Mouse (Mus musculus) midbrain, embryonic 12.5 days (tissue): Measurements from ENCODE around the gene Tnfrsf17. TPM values are rescaled to one million over a fixed set of nuclear protein-coding genes. Genes with fewer than 3 reads are reported as not detected.
"Not testable (repeated sequence)": the region's sequence is repeated elsewhere in the genome, so short reads cannot be mapped to it uniquely, and the experiment has no call there.

Experiments used
- ATAC-seq: fragments of 200-750 bp; cut with Nextera tagmentation; 2 replicates; pipeline ENCODE4 v1.8.0; 2017; ENCODE audit warnings: low read depth, moderate TSS enrichment, moderate library complexity; ENCODE audit not compliant: low FRiP score
- H3K27ac ChIP-seq: fragments of 300-500 bp; sonication (generic); replicated peaks from 2 replicates; pipeline ENCODE4 v1.5.1; 2016; ENCODE audit warnings: mild to moderate bottlenecking
- H3K27me3 ChIP-seq: fragments of 300-500 bp; sonication (generic); 2 replicates; pipeline ENCODE4 v1.6.1; 2016; ENCODE audit warnings: mild to moderate bottlenecking
- H3K36me3 ChIP-seq: fragments of 300-500 bp; sonication (generic); 2 replicates; pipeline ENCODE4 v1.6.1; 2016
- H3K4me1 ChIP-seq: fragments of 300-500 bp; sonication (generic); 2 replicates; pipeline ENCODE4 v1.6.1; 2016
- H3K4me2 ChIP-seq: fragments of 300-500 bp; sonication (generic); replicated peaks from 2 replicates; pipeline ENCODE4 v1.6.1; 2016; ENCODE audit warnings: mild to moderate bottlenecking, moderate library complexity
- H3K4me3 ChIP-seq: fragments of 300-500 bp; sonication (generic); 2 replicates; pipeline ENCODE4 v1.5.1; 2016; ENCODE audit warnings: mild to moderate bottlenecking
- H3K9ac ChIP-seq: fragments of 300-500 bp; sonication (generic); replicated peaks from 2 replicates; pipeline ENCODE4 v1.6.1; 2016; ENCODE audit warnings: mild to moderate bottlenecking, moderate library complexity
- H3K9me3 ChIP-seq: fragments of 300-500 bp; sonication (generic); 2 replicates; pipeline ENCODE4 v1.6.1; 2016; ENCODE audit warnings: mild to moderate bottlenecking
- WGBS: fragments of 180-500 bp; shearing (Covaris S2); methylation state at CpG from one replicate; pipeline ENCODE4 v1.1.7; 2016; 5-methylcytosine and 5-hydroxymethylcytosine counted together
- polyA plus RNA-seq: library from polyadenylated mRNA; unstranded; fragments of >200 nt; fragmentation: Nextera tagmentation; extraction: Ambion mirVana; gene quantifications from 2 replicates; pipeline ENCODE4 v1.2.1, GENCODE M21; 2016

The Tnfrsf17 gene
- polyA plus RNA-seq, 1 experiment from 2014 or later, result not detected

GRCm38 (mm10) chr16:11359173-11359572 is 45.6 kb downstream of the Tnfrsf17 start:
- no peak overlapping the region for H3K27ac ChIP-seq
- no peaks in the 10 kb centered on the region for H3K9me3 ChIP-seq
- ATAC-seq, result no peak
- H3K27me3 ChIP-seq, result no peaks in the 10 kb centered on the region
- no peak overlapping the region for H3K4me2 ChIP-seq
- WGBS, result 75% methylated on average over 5 of the region's 5 CpGs
- H3K4me1 ChIP-seq, result 0 out of 2 replicates have a peak, but pooled peaks cover 5% of the 10 kb centered on the region
- no peak overlapping the region for H3K9ac ChIP-seq
- no peak overlapping the region for H3K4me3 ChIP-seq
- H3K36me3 ChIP-seq, result 0 out of 2 replicates have a peak, but pooled peaks cover 6% of the 10 kb centered on the region

GRCm38 (mm10) chr16:11359919-11360318 is 46.3 kb downstream of the Tnfrsf17 start:
- Histone ChIP-seq H3K36me3 (0 out of 2 replicates have a peak, but pooled peaks cover 3% of the 10 kb centered on the region), H3K27ac (no peak overlapping the region), H3K4me1 (0 out of 2 replicates have a peak, but pooled peaks cover 5% of the 10 kb centered on the region), H3K4me2 (no peak overlapping the region), H3K9ac (no peak overlapping the region), H3K27me3 (no peaks in the 10 kb centered on the region), H3K4me3 (no peak overlapping the region), H3K9me3 (no peaks in the 10 kb centered on the region)
- ATAC-seq, result no peak
- WGBS, result 17% methylated on average over 10 of the region's 10 CpGs

- not testable (repeated sequence) for H3K27me3 ChIP-seq, H3K27ac ChIP-seq, H3K9ac ChIP-seq, ATAC-seq, H3K9me3 ChIP-seq, H3K36me3 ChIP-seq, H3K4me3 ChIP-seq, H3K4me2 ChIP-seq, H3K4me1 ChIP-seq
- WGBS, result 84% methylated on average over 2 of the region's 2 CpGs
These were observed 47.0 kb downstream of the Tnfrsf17 start for GRCm38 (mm10) chr16:11360576-11360975.

GRCm38 (mm10) chr16:11365626-11366025 is 52.0 kb downstream of the Tnfrsf17 start:
- H3K4me1 ChIP-seq, result peaks cover 16% of the 10 kb centered on the region
- H3K9ac ChIP-seq, result no peak overlapping the region
- no peak overlapping the region for H3K4me3 ChIP-seq
- no peak overlapping the region for H3K27ac ChIP-seq
- 78% methylated on average over 5 of the region's 5 CpGs for whole genome bisulfite sequencing
- no peaks in the 10 kb centered on the region for H3K36me3 ChIP-seq
- no peaks in the 10 kb centered on the region for H3K27me3 ChIP-seq
- ATAC-seq, result no peak
- no peak overlapping the region for H3K4me2 ChIP-seq
- H3K9me3 ChIP-seq, result no peaks in the 10 kb centered on the region

GRCm38 (mm10) chr16:11366851-11367250 is 53.2 kb downstream of the Tnfrsf17 start:
- 64% methylated on average over 1 of the region's 1 CpGs for WGBS
- Histone ChIP-seq H3K4me3 (no peak overlapping the region), H3K9me3 (no peaks in the 10 kb centered on the region), H3K27ac (no peak overlapping the region), H3K9ac (no peak overlapping the region), H3K36me3 (no peaks in the 10 kb centered on the region; the same call in 1 of the 2 replicates), H3K4me2 (no peak overlapping the region), H3K27me3 (no peaks in the 10 kb centered on the region), H3K4me1 (peaks cover 16% of the 10 kb centered on the region)
- ATAC-seq, result no peak

GRCm38 (mm10) chr16:11368412-11368811 is 54.8 kb downstream of the Tnfrsf17 start:
- H3K4me2 ChIP-seq, result no peak overlapping the region
- H3K27me3 ChIP-seq, result no peaks in the 10 kb centered on the region
- no peak overlapping the region for H3K9ac ChIP-seq
- H3K27ac ChIP-seq, result no peak overlapping the region
- 83% methylated on average over 3 of the region's 3 CpGs for WGBS
- H3K36me3 ChIP-seq, result no peaks in the 10 kb centered on the region; the same call in 1 of the 2 replicates
- peaks cover 16% of the 10 kb centered on the region for H3K4me1 ChIP-seq
- no peaks in the 10 kb centered on the region for H3K9me3 ChIP-seq
- ATAC-seq, result no peak
- H3K4me3 ChIP-seq, result no peak overlapping the region

GRCm38 (mm10) chr16:11369162-11369561 is 55.5 kb downstream of the Tnfrsf17 start:
- peak; percentile 44; the same call in 1 of the 2 replicates for ATAC-seq
- H3K9me3 ChIP-seq, result no peaks in the 10 kb centered on the region
- H3K4me1 ChIP-seq, result peaks cover 16% of the 10 kb centered on the region
- H3K27me3 ChIP-seq, result no peaks in the 10 kb centered on the region
- no peak overlapping the region for H3K9ac ChIP-seq
- WGBS, result 43% methylated on average over 4 of the region's 4 CpGs
- H3K4me3 ChIP-seq, result no peak overlapping the region
- no peak overlapping the region for H3K4me2 ChIP-seq
- H3K27ac ChIP-seq, result peak overlapping the region; percentile 35
- H3K36me3 ChIP-seq, result no peaks in the 10 kb centered on the region; the same call in 1 of the 2 replicates

- H3K27me3 ChIP-seq, result no peaks in the 10 kb centered on the region
- H3K27ac ChIP-seq, result peak overlapping the region; percentile 35
- no peaks in the 10 kb centered on the region; the same call in 1 of the 2 replicates for H3K36me3 ChIP-seq
- H3K9ac ChIP-seq, result no peak overlapping the region
- WGBS, result 0% methylated on average over 1 of the region's 1 CpGs
- H3K4me3 ChIP-seq, result no peak overlapping the region
- H3K4me2 ChIP-seq, result no peak overlapping the region
- H3K9me3 ChIP-seq, result no peaks in the 10 kb centered on the region
- H3K4me1 ChIP-seq, result peaks cover 16% of the 10 kb centered on the region
- peak; percentile 73 for ATAC-seq
These were observed 56.0 kb downstream of the Tnfrsf17 start for GRCm38 (mm10) chr16:11369642-11370041.

Other genes with a start within 250 kb of the Tnfrsf17 start
- gene Litaf, start 247.7 kb upstream of the Tnfrsf17 start, polyA plus RNA-seq, result 39.5 and 42.4 TPM in 2 replicates
- gene Txndc11, start 179.2 kb upstream of the Tnfrsf17 start, polyA plus RNA-seq, result 30.5 and 31.5 TPM in 2 replicates
- gene Zc3h7a, start 137.4 kb upstream of the Tnfrsf17 start, polyA plus RNA-seq, result 103 and 106 TPM in 2 replicates
- gene Rsl1d1, start 110.5 kb upstream of the Tnfrsf17 start, polyA plus RNA-seq, result 205 and 209 TPM in 2 replicates
- gene Gspt1, start 59.5 kb upstream of the Tnfrsf17 start, polyA plus RNA-seq, result 92.9 and 106 TPM in 2 replicates
- gene Snx29, start 9.1 kb downstream of the Tnfrsf17 start, polyA plus RNA-seq, result 19.6 and 19.9 TPM in 2 replicates